Mouse (Mus musculus) right cerebral cortex, adult 2 months (tissue): Measurements from ENCODE around the gene Sucla2.
A peak's percentile ranks its signal among the peaks of the same experiment; 100 is the strongest.

ENCODE experiments used
- DNase-seq, 2 experiments: peaks; one replicate each; pipeline ENCODE4 v3.0.0; 2021 to 2022; ENCODE audit warnings: low spot score in 2 of 2

Gene Sucla2

DNA sequence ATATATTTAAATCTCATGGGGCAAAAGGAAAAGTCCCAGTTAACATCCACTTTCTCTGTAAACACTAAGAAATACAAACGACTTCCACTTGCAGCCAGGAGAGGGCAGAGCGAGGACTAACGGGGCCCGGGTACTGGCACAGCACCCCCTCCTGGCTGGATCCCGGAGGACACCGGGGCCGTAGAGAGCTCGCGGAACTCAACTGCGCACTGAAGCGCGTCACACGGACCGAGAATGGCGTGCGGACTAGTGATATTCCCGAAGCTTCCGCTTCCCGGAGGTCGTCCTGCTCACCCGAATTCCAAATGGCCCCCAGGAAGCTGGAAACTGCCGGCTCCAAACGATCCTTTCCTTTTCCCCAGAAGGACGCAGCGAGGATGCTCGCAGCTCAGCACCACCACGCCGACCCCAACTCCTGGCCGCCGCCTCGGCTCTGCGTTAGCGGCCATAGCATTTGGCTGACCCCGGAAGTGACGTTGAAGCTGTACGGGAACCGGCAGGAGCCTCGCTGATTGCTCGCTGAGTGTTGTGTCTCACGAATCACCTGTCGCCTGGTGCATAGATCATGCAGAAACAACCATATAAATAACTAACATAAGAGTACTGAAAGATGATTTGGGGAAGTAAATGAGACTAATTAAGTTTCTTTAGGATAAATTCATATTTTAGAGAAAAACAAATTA is at the start of gene Sucla2:
Gene Sucla2, plus strand, starts transcription at position 554 of the 683 bp plus-strand sequence.
- peak; percentile 97 to 98 for DNase-seq

DNA sequence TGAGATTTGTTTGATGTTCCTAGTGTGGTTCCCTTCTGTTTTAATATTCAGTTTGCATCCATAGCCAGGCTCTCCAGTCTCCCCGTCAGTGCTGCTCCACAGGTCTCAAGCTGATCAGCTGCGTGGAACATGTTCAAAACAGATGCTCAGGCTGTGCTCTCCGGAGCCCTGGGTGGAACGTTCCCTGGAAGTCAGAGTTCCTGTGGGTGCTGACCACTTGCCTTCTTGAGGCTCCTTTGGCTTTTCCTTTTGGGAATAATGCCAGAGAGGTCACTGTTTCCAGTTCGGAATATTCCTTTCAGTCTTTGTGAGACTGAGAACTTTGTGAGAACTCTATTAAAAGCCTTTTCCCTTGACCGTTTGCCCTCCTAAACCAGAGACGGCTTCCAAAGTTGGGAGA is 49.6 kb upstream of the Sucla2 start:
- DNase-seq: no peak

GRCm38 (mm10) chr14:73476361-73476934 is 48.7 kb upstream of the Sucla2 start:
- DNase-seq: no peak

GRCm38 (mm10) chr14:73477077-73477476 is 48.0 kb upstream of the Sucla2 start:
- no peak for DNase-seq

DNA sequence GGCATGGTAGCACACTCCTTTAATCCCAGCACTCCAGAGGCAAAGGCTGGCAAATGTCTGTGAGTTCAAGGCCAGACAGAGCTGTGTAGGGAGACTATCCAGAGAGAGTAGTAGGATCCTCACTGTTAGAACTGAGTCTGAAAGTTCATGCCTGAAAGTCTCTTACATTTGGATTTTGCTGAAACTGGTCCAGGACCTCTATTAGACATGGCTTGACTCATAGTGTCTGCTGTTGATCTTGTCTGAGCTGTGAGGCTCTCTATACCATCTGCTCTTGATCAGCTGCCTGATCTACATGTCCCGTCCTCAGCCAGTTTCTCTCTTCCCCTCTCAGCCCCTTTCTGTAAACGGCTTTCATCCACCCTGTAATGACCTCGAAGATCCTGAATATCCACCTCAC is 46.8 kb upstream of the Sucla2 start:
- no peak for DNase-seq

DNA sequence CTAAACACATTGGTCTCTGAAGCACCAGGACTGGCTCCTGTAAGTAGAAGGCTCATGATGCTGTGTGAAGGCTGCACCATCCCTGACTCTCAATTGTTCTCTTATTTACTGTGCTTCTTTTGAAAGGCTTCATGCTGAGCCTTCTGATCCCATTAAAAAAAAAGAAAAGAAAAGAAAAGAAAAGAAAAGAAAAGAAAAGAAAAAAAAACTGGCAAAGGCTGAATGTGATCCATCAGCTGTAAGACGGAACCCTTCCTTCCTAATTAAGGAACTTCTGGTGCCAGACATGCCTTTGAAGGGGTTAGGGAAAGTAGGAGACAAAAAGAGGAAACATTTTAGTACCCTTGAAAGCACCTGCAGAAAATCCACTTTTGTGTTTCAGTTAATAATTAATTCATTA is 45.3 kb upstream of the Sucla2 start:
- no peak for DNase-seq

GRCm38 (mm10) chr14:73483516-73484229 is 41.4 kb upstream of the Sucla2 start:
- no peak for DNase-seq

DNA sequence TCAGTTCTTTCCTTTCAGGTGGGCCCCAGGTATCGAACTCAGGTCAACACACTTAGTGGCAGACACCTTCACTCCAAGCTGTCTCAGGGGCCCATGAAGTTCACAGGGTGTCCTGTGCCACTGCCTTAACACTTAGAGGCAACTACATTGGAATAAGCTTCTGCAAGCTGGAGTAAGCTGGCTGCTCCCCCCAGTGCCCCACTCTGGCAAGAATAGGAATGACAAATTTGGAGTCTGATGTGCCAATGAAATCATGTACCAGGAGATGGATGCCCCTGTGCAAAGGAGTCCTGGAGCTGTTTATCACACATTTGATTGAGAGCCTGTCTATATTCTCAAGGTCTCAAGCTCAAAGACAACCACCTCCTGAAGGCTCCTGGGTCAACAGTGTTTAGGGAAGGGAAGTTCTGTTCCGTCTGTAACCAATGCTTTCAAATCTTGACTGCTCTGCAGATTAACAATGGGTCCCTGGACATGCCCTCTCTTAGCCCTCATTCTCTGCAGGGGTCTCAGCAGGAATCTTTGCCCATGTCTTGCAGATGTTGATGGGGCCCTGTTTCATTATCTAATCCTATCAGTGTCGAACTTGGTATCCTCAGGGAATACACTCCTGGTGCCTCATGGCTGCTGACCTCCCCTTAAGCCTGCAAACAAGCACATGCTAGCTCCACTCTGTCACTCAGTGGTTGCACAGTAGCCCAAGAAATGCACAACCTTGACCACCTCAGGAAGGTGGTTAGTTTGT is 40.6 kb upstream of the Sucla2 start:
- no peak for DNase-seq

DNA sequence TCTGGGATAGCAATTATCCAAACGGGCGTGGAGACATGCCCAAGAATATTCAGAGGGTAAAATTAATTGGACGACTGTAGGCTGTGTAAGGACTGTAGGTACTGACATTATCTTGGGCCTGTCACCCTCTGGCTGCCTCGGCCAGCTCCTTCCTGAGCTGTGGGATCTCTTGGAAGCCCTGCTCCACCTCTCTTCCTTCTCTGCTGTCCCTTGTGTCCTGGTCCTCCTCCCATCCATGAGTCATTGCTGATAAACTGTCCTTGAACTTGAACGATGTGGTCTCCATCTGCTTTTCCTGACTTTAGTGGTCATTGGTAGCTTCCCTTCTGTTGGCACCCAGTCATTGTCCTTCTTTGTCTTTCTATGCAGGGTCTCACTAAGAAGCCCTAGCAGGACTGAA is 38.5 kb upstream of the Sucla2 start:
- DNase-seq: no peak

- DNase-seq: no peak
These were observed 31.8 kb upstream of the Sucla2 start for GRCm38 (mm10) chr14:73493356-73493755.

GRCm38 (mm10) chr14:73494122-73494521 is 31.0 kb upstream of the Sucla2 start:
- DNase-seq: no peak

GRCm38 (mm10) chr14:73495753-73496152 is 29.4 kb upstream of the Sucla2 start:
- DNase-seq: no peak

- DNase-seq: no peak
These were observed 23.8 kb upstream of the Sucla2 start for GRCm38 (mm10) chr14:73501283-73501682.

- no peak for DNase-seq
These were observed 23.4 kb upstream of the Sucla2 start for GRCm38 (mm10) chr14:73501721-73502120.

- DNase-seq: peak in 1 of 2 experiments; percentile 19
These were observed 22.4 kb upstream of the Sucla2 start for GRCm38 (mm10) chr14:73502591-73503184.

- no peak for DNase-seq
These were observed 21.7 kb upstream of the Sucla2 start for GRCm38 (mm10) chr14:73503237-73503933.

- no peak for DNase-seq
These were observed 18.8 kb upstream of the Sucla2 start for GRCm38 (mm10) chr14:73506283-73506682.

DNA sequence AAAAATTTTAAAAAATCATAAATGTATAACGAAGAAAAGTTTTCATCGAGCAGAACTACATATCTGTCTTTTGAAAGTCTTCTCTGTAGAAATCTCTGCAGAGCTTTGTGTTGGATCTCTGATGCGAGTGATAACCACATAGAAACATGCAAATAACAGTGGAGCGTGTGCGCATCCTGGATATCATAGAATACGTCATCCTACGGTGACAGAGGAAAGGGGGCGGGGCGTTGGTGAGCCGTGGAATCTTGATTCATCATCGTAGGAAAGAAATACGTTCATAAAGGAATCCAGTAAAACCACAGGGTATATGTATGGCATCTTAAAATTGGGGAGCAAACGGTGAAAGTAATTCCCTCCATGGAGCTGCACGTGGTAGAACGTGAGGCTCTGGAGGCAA is 17.9 kb upstream of the Sucla2 start:
- no peak for DNase-seq

- DNase-seq: no peak
These were observed 17.3 kb upstream of the Sucla2 start for GRCm38 (mm10) chr14:73507702-73508376.

GRCm38 (mm10) chr14:73508630-73509395 is 16.3 kb upstream of the Sucla2 start:
- no peak for DNase-seq
